Mouse (Mus musculus): ENCODE data around the gene Rpl15. TPM values are rescaled to one million over a fixed set of nuclear protein-coding genes. Genes with fewer than 3 reads are reported as not detected.
A peak's percentile ranks its signal among the peaks of the same experiment; 100 is the strongest.
"Not testable (repeated sequence)": the region's sequence is repeated elsewhere in the genome, so short reads cannot be mapped to it uniquely, and the experiment has no call there.

Gene Rpl15
- total RNA-seq, 2 experiments from 2014 or later, result 519 to 581 TPM

- intact Hi-C loops (cut with DNase I), result no loop called here
- TF ChIP-seq CTCF (IDR thresholded peaks at IDR 0.05), result no peak
- no peak overlapping the region for H3K4me3 ChIP-seq
- H3K27ac ChIP-seq, result peak overlapping the region; percentile 76
- DNase-seq, result no peak
Observed at GRCm38 (mm10) chr14:18286441-18286840, 15.2 kb upstream of the Rpl15 start.

- Histone ChIP-seq H3K27ac (peak overlapping the region; percentile 24; the same call in 1 of the 2 replicates), H3K4me3 (no peak overlapping the region)
- intact Hi-C loops (cut with DNase I), result loop anchor here (2.0 kb wide), 1 partner anchor 75 kb away; no protein-coding TSS in a partner anchor
- no peak for DNase-seq
- TF ChIP-seq CTCF (IDR thresholded peaks at IDR 0.05), result no peak
Observed at GRCm38 (mm10) chr14:18285476-18285875, 14.3 kb upstream of the Rpl15 start.

GRCm38 (mm10) chr14:18284581-18284980 is 13.4 kb upstream of the Rpl15 start:
- Histone ChIP-seq H3K27ac (peak overlapping the region; percentile 54), H3K4me3 (no peak overlapping the region)
- intact Hi-C loops (cut with DNase I), result loop anchor here (2.0 kb wide), 1 partner anchor 74 kb away; no protein-coding TSS in a partner anchor
- DNase-seq, result no peak
- TF ChIP-seq CTCF (IDR thresholded peaks at IDR 0.05), result peak; percentile 71

GRCm38 (mm10) chr14:18280375-18280774 is 9.2 kb upstream of the Rpl15 start:
- no peak overlapping the region for H3K4me3 ChIP-seq
- no peak for TF ChIP-seq CTCF (IDR thresholded peaks at IDR 0.05)
- intact Hi-C loops (cut with DNase I), result no loop called here
- no peak overlapping the region for H3K27ac ChIP-seq
- DNase-seq, result no peak

- H3K27ac ChIP-seq, result no peak overlapping the region
- DNase-seq, result no peak
- H3K4me3 ChIP-seq, result no peak overlapping the region
- intact Hi-C loops (cut with DNase I), result loop anchor here (5.0 kb wide), 1 partner anchor 37 kb away; the partner anchor contains the start of gene Nr1d2
- TF ChIP-seq CTCF (IDR thresholded peaks at IDR 0.05), result no peak
Observed at GRCm38 (mm10) chr14:18274526-18274925, 3.3 kb upstream of the Rpl15 start.

- no peak for DNase-seq
- peak overlapping the region; percentile 84 for H3K4me3 ChIP-seq
- TF ChIP-seq CTCF (IDR thresholded peaks at IDR 0.05), result no peak
- intact Hi-C loops (cut with DNase I), result loop anchor here (2.0 to 5.0 kb wide), 2 partner anchors 34 to 59 kb away; partner anchors contain the start of genes Nr1d2 and Ube2e1
- peak overlapping the region; percentile 91 for H3K27ac ChIP-seq
Observed at GRCm38 (mm10) chr14:18271666-18272065, 475 bp upstream of the Rpl15 start.

- H3K27ac ChIP-seq, result peak overlapping the region; percentile 91
- intact Hi-C loops (cut with DNase I), result loop anchor here (2.0 to 10.0 kb wide), 3 partner anchors 33 to 625 kb away; partner anchors contain the start of genes Nr1d2, Ube2e1 and Ube2e2
- not testable (repeated sequence) for DNase-seq
- peak overlapping the region; percentile 84 for H3K4me3 ChIP-seq
Observed at GRCm38 (mm10) chr14:18269947-18270528, 1.2 kb downstream of the Rpl15 start.

GRCm38 (mm10) chr14:18263427-18263826 is 7.8 kb downstream of the Rpl15 start:
- TF ChIP-seq CTCF (IDR thresholded peaks at IDR 0.05), result no peak
- DNase-seq, result peak; percentile 55
- Histone ChIP-seq H3K4me3 (peak overlapping the region; percentile 38), H3K27ac (peak overlapping the region; percentile 9; the same call in 1 of the 2 replicates)
- intact Hi-C loops (cut with DNase I), result loop anchor here (2.0 to 10.0 kb wide), 2 partner anchors 17 to 631 kb away; partner anchors contain the start of gene Ube2e2

GRCm38 (mm10) chr14:18261203-18261602 is 10.0 kb downstream of the Rpl15 start:
- peak; percentile 7; the same call in 1 of the 2 replicates for TF ChIP-seq CTCF (IDR thresholded peaks at IDR 0.05)
- DNase-seq, result no peak
- Histone ChIP-seq H3K4me3 (no peak overlapping the region), H3K27ac (no peak overlapping the region)
- intact Hi-C loops (cut with DNase I), result loop anchor here (10.0 kb wide), 1 partner anchor 634 kb away; the partner anchor contains the start of gene Ube2e2

- intact Hi-C loops (cut with DNase I), result no loop called here
Observed at GRCm38 (mm10) chr14:18242638-18243130, 28.5 kb downstream of the Rpl15 start.

GRCm38 (mm10) chr14:18241786-18242185 is 29.4 kb downstream of the Rpl15 start:
- no peak for TF ChIP-seq CTCF (IDR thresholded peaks at IDR 0.05)
- H3K4me3 ChIP-seq, result no peak overlapping the region
- no peak for DNase-seq
- no peak overlapping the region for H3K27ac ChIP-seq
- intact Hi-C loops (cut with DNase I), result no loop called here

More at GRCm38 (mm10) chr14:18242638-18243130, 28.5 kb downstream of the Rpl15 start:
- Histone ChIP-seq H3K27ac (no peak overlapping the region), H3K4me3 (no peak overlapping the region)
- DNase-seq, result no peak
- no peak for TF ChIP-seq CTCF (IDR thresholded peaks at IDR 0.05)

- intact Hi-C loops (cut with DNase I), result no loop called here
- TF ChIP-seq CTCF (IDR thresholded peaks at IDR 0.05), result no peak
- no peak overlapping the region for H3K4me3 ChIP-seq
- H3K27ac ChIP-seq, result peak overlapping the region; percentile 100
- DNase-seq, result no peak
Observed at GRCm38 (mm10) chr14:18240132-18240531, 31.1 kb downstream of the Rpl15 start.

Measured in gastrocnemius, adult 2 months (tissue).